Mouse (Mus musculus): ENCODE measurements around the gene Chaf1b.

Chaf1b gene

GRCm38 (mm10) chr16:93912808-93913207 lies 29.1 kb downstream of the Chaf1b start:
- in situ Hi-C loops (cut with MboI): no loop called here

GRCm38 (mm10) chr16:93913881-93914576 lies 30.3 kb downstream of the Chaf1b start:
- in situ Hi-C loops (cut with MboI): no loop called here

- in situ Hi-C loops (cut with MboI): no loop called here
Measured at GRCm38 (mm10) chr16:93915338-93915849, 31.7 kb downstream of the Chaf1b start.

GRCm38 (mm10) chr16:93917712-93918678 lies 34.3 kb downstream of the Chaf1b start:
- in situ Hi-C loops (cut with MboI): no loop called here

- in situ Hi-C loops (cut with MboI): no loop called here
Measured at GRCm38 (mm10) chr16:93918679-93919060, 35.0 kb downstream of the Chaf1b start.

- in situ Hi-C loops (cut with MboI): no loop called here
Measured at GRCm38 (mm10) chr16:93919189-93919588, 35.5 kb downstream of the Chaf1b start.

GRCm38 (mm10) chr16:93920673-93921072 lies 37.0 kb downstream of the Chaf1b start:
- in situ Hi-C loops (cut with MboI): no loop called here

- in situ Hi-C loops (cut with MboI): no loop called here
Measured at GRCm38 (mm10) chr16:93922835-93923389, 39.2 kb downstream of the Chaf1b start.

- in situ Hi-C loops (cut with MboI): no loop called here
Measured at GRCm38 (mm10) chr16:93923788-93924187, 40.1 kb downstream of the Chaf1b start.

- in situ Hi-C loops (cut with MboI): loop anchor here (25.0 kb wide), 1 partner anchor 337 kb away; no protein-coding TSS in a partner anchor
Measured at GRCm38 (mm10) chr16:93925684-93926247, 42.1 kb downstream of the Chaf1b start.

- in situ Hi-C loops (cut with MboI): loop anchor here (25.0 kb wide), 1 partner anchor 333 kb away; no protein-coding TSS in a partner anchor
Measured at GRCm38 (mm10) chr16:93929370-93930032, 45.8 kb downstream of the Chaf1b start.

- in situ Hi-C loops (cut with MboI): loop anchor here (25.0 kb wide), 1 partner anchor 330 kb away; no protein-coding TSS in a partner anchor
Measured at GRCm38 (mm10) chr16:93932185-93933168, 48.8 kb downstream of the Chaf1b start.

GRCm38 (mm10) chr16:93934588-93934987 lies 50.9 kb downstream of the Chaf1b start:
- in situ Hi-C loops (cut with MboI): loop anchor here (25.0 kb wide), 1 partner anchor 328 kb away; no protein-coding TSS in a partner anchor

GRCm38 (mm10) chr16:93935009-93935408 lies 51.3 kb downstream of the Chaf1b start:
- in situ Hi-C loops (cut with MboI): loop anchor here (25.0 kb wide), 1 partner anchor 327 kb away; no protein-coding TSS in a partner anchor

GRCm38 (mm10) chr16:93938400-93938846 lies 54.7 kb downstream of the Chaf1b start:
- in situ Hi-C loops (cut with MboI): loop anchor here (25.0 kb wide), 1 partner anchor 324 kb away; no protein-coding TSS in a partner anchor

- in situ Hi-C loops (cut with MboI): loop anchor here (25.0 kb wide), 1 partner anchor 322 kb away; no protein-coding TSS in a partner anchor
Measured at GRCm38 (mm10) chr16:93939961-93940360, 56.3 kb downstream of the Chaf1b start.

GRCm38 (mm10) chr16:93941781-93942567 lies 58.3 kb downstream of the Chaf1b start:
- in situ Hi-C loops (cut with MboI): loop anchor here (25.0 kb wide), 1 partner anchor 320 kb away; no protein-coding TSS in a partner anchor

GRCm38 (mm10) chr16:93942796-93943502 lies 59.2 kb downstream of the Chaf1b start:
- in situ Hi-C loops (cut with MboI): loop anchor here (25.0 kb wide), 1 partner anchor 319 kb away; no protein-coding TSS in a partner anchor
